Mouse (Mus musculus): ENCODE results near the gene Defb21.

GRCm38 (mm10) chr2:152608719-152609118, 36.2 kb downstream of the Defb21 start:
- TF ChIP-seq POLR2A (IDR thresholded peaks at IDR 0.05; ENCODE audit: low read depth, low read length) (no peak), TCF12 (IDR thresholded peaks at IDR 0.05; ENCODE audit: low read depth, low read length) (no peak)

Measured in CH12.LX (cell line).